Mouse (Mus musculus): ENCODE measurements at regions not wholly inside any gene's neighbourhood (a gene's known extent, or its start where the extent isn't known, plus 50 kb on each side); places are given as distances from the start of the nearest gene placed in this dataset.

DNA sequence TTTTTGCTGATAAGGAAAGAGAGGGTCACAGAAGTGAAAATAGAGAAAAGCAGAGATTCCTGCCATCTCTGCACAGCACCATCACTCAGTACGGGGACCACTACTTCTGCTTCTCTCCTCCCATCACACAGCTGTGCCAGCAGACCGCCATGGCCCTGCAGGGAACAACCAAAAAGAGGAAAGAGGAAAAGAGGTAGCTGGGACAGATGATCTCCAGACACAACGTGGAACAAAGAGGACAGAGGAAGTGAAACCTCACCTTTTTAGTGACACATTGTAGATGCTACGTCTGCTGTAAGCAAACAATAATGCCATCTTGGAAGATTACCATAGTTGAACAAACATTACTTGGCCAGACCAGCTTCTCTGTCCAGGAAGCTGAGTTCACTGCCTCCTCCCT is 230.1 kb downstream of the Sec61b start:
- no peak for TF ChIP-seq CTCF (IDR thresholded peaks at IDR 0.05; ENCODE audit: low read depth)
- no peak for TF ChIP-seq EP300 (IDR thresholded peaks at IDR 0.05; ENCODE audit: low read depth)

Data from heart, postnatal 0 days (tissue).